Mouse (Mus musculus) ovary, adult 10 weeks (tissue): Measurements from ENCODE around the gene Gm8660. TPM values are rescaled to one million over a fixed set of nuclear protein-coding genes. Genes with fewer than 3 reads are reported as not detected.

ENCODE experiments used
- polyA plus RNA-seq: library from polyadenylated mRNA; stranded (reverse); fragments of 350-450 nt; fragmentation: Illumina TruSeq; extraction: RNeasy Lipid Tissue Mini Kit (QIAGEN cat#74804); gene quantifications from one replicate; pipeline ENCODE4 v1.2.3, GENCODE M21; 2014

Gene Gm8660
- not detected for polyA plus RNA-seq

DNA sequence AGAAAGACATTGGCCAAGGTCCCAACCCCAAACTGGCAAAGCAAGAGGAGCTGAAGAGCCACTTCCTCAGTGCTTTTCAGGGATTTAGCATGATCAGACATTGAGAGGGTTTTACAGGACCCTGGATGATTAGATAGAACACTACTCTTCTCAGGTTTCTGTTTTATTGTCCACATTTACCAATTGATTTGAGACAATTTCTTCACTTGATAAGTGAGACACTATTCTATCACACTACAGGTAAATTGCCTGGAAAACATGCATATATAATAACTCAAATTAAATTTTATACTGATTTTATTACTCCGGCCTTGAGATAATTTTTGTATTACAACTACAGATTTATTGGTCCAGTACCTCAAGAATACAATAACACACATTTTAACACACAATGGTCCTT lies at the start of gene Gm8660:
Gene Gm8660 (minus strand): TSS at position 101 of the 400 bp plus-strand sequence.

DNA sequence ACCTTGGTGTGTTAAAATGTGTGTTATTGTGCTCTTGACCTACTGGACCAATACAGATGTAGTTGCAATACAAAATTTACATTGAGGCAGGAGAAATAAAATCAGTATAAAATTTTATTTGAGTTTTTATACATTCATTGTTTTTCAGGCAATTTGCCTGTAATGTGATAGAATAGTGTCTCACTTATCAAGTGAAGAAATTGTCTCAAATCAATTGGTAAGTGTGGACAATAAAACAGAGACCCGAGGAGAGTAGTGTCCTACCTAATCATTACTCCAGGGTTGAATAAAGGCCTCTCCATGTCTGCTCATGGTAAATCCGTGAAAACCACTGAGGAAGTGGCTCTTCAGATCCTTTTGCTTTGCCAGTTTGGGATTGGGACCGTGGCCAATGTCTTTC lies 42.4 kb upstream of the Gm8660 start, which contains the start of gene Vmn1r148:
Gene Vmn1r148 (plus strand): TSS at position 301 of the 400 bp plus-strand sequence.

DNA sequence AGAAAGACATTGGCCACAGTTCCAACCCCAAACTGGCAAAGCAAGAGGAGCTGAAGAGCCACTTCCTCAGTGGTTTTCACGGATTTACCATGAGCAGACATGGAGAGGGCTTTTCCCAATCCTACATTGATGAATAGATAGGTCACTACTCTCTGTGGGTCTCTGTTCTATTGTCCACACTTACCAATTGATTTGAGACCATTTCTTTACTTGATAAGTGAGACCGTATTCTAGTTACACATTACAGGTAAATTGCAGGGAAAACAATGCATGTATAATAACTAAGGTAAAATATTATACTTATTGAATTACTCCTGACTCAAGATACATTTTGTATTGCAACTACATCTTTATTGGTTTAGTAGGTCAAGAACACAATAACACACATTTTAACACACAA lies 41.2 kb downstream of the Gm8660 start, which contains the start of gene Gm4187:
Gene Gm4187 (minus strand): TSS at position 101 of the 400 bp plus-strand sequence.

Other genes with a start within 250 kb of the Gm8660 start
- gene Gm10666, start 236.3 kb downstream of the Gm8660 start, polyA plus RNA-seq, result not detected
- gene Vmn1r142, start 207.0 kb downstream of the Gm8660 start, polyA plus RNA-seq, result not detected
- gene Vmn1r143, start 181.7 kb downstream of the Gm8660 start, polyA plus RNA-seq, result not detected
- not detected for gene Gm8653, start 169.8 kb downstream of the Gm8660 start, polyA plus RNA-seq
- gene Gm8453, start 141.6 kb downstream of the Gm8660 start, polyA plus RNA-seq, result not detected
- not detected for gene Gm4187, start 41.3 kb downstream of the Gm8660 start, polyA plus RNA-seq
- not detected for gene Vmn1r148, start 42.5 kb upstream of the Gm8660 start, polyA plus RNA-seq
- not detected for gene Vmn1r149, start 67.2 kb upstream of the Gm8660 start, polyA plus RNA-seq
- gene Gm10665, start 93.0 kb upstream of the Gm8660 start, polyA plus RNA-seq, result not detected
- gene Vmn1r151, start 128.6 kb upstream of the Gm8660 start, polyA plus RNA-seq, result not detected
- not detected for gene Vmn1r152, start 151.9 kb upstream of the Gm8660 start, polyA plus RNA-seq
- gene Gm8677, start 163.8 kb upstream of the Gm8660 start, polyA plus RNA-seq, result not detected
- gene Gm4201, start 194.3 kb upstream of the Gm8660 start, polyA plus RNA-seq, result not detected
- gene Gm4565, start 217.1 kb upstream of the Gm8660 start, polyA plus RNA-seq, result not detected